Mouse (Mus musculus) induced T-regulatory cell, adult 2 months (primary cell): ENCODE measurements around the gene Gm37240.

ENCODE experiments used
- DNase-seq: peaks from one replicate; pipeline ENCODE4 v3.0.0-alpha.2; 2012; ENCODE audit warnings: low read depth

Gene Gm37240

GRCm38 (mm10) chr3:84826938-84827337, 1060.4 kb downstream of the Gm37240 start:
- peak; percentile 49 for DNase-seq

DNA sequence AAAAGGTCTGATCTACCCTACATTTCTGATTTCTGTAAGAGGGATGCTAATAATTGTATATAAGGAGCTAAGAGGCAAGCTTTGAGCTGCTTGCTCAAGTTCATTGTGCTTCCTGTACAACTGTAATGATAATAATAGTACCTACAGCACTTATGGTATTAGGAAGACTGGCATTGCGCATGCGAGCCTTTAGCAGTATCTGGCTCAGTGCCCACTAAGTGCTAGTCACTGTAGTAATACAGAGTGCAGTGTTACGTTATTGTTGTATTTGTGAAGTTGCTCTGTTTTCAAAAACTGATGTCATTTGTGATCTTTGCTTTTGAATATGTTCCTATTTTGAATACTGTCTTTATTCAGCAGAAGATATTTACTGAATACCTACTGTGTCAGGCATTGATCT, 1060.9 kb downstream of the Gm37240 start:
- DNase-seq: no peak

GRCm38 (mm10) chr3:84825990-84826389, 1061.3 kb downstream of the Gm37240 start:
- DNase-seq: peak; percentile 46

DNA sequence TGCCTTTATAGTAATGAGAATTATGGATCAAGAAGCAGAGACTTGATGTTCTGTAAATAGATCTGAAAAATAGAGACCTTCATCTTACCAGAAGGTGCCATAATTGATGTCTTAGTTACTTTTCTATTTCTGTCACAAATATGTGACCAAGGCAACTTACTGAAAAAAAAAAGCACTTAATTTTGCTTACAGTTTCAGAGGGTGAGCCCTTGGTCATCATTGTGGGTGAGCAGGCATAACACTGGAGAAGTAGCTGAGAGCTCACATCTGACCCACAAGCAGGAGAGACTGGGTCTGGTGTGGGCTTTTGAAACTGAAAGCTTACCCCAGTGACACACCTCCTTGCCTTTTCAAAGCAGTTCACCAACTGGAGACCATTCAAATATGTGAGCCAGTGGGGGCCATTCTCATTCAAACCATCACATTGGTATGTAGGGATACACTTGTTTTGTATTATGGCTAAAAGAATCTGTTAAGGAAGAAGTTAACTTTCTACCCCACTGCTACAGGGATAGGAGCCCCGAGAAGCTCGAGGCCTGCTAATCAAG, 1066.6 kb downstream of the Gm37240 start:
- DNase-seq: no peak

DNA sequence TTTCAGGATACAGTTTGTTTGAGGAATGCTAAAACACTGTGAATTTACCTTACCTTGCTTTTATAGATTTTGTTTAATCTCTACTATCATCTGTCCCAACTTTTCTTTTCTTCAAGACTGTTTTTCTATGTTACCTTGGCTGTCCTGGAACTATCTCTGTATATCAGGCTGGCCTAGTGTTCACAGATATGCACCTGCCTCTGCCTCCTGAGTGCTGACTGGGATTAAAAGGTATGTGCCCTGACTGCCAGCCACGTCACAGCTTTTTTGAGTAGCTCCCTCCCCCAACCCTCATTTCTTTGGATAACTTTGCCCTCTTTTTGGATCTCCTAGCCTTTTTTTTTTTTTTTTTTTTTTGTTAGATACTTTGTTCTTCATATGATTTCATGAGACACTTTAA, 1070.4 kb downstream of the Gm37240 start:
- no peak for DNase-seq

DNA sequence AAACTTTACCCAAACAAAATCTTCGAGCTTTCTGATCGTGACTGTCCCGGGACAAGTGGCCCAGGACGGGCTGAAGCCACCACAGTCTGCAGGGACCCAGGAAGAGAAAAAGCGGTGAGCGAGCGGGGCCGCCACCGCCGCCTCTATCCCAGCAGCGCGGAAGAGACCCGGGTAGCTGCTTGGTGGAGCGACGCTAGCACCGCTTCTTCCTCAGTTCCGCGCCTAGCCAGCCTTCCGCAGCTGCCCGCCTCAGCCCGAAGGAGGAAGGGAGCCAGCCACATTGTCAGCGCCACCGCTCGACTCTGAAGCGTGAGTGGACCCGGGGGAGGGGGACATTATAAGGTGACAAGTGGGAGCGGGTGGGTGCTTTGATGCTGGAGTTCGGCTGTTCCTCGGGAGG, 1071.9 kb downstream of the Gm37240 start:
- DNase-seq: peak; percentile 76

GRCm38 (mm10) chr3:84814762-84815381, 1072.4 kb downstream of the Gm37240 start, which contains the start of gene Fbxw7:
Fbxw7 (plus strand) TSS chr3:84815268.
- peak; percentile 56 for DNase-seq

DNA sequence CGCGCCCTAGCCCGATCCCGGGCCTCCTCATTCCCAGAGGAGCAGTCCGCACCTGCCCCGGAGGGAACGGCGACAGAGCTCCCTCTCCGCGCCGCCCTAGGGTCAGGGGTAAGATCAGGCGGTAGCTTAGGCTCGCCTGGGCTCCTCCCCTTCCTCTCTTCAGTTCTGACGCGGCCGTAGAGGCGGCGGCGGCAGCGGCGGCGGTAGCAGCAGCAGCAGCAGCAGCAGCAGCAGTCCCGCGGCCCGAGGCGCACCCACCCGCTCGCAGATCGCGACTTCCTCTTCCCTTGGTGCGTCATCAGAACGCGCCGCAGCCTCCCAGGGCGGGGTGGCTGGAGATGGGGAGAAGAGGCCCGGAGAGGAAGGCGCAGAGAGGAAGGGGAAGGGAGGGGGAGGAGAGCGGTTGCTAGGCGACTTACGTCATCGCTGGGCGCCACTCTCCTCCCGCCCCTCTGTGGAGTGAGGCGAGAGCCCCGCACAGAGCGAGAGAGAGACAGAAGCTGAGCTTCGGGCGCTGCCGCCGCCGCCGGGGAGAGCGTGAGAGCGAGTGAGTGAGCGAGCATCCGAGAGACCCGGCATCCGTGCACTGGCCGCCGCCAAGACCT, 1073.1 kb downstream of the Gm37240 start:
- peak; percentile 100 for DNase-seq

- DNase-seq: no peak
Measured at GRCm38 (mm10) chr3:84813436-84814156, 1073.7 kb downstream of the Gm37240 start.

- no peak for DNase-seq
Measured at GRCm38 (mm10) chr3:84810803-84811202, 1076.5 kb downstream of the Gm37240 start.

GRCm38 (mm10) chr3:84808906-84809305, 1078.4 kb downstream of the Gm37240 start:
- DNase-seq: peak; percentile 72

DNA sequence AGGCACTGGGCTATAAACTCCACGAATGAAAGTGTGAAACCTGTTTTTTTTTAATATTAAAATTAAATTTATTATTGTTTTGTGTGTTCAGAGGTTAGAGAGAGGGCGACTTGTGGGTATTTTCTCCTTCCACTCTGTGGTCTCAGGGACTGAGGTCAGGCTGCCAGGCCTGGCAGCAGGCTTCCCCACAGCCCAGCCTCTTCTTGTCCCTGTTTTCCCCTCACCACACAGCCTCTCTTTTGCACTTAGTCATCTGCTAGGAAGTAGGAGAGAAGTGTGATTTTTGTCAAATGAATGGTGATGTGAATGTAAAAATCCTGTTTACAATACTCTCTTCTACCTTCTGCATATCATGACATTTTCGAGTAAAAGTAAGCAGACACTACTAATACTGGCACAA, 1079.5 kb downstream of the Gm37240 start:
- DNase-seq: no peak

DNA sequence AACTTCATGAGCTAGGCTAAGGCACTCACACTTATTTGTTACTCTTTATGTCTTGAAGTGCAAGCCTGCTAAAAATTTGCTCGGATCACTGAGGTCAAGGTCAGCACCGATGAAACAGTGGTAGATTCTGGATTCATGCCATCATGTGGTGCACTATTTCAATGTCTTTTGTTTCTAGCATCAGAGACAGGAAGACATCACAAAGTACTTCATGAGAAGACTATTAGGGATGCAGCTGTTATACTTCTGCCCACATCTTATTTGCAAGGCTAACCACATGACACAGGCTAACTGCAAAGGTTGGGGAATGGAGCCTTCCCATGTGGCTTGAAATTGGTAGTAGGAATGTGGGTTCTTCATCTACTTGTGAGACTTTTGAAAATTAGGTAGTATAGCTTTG, 1081.1 kb downstream of the Gm37240 start:
- DNase-seq: no peak

DNA sequence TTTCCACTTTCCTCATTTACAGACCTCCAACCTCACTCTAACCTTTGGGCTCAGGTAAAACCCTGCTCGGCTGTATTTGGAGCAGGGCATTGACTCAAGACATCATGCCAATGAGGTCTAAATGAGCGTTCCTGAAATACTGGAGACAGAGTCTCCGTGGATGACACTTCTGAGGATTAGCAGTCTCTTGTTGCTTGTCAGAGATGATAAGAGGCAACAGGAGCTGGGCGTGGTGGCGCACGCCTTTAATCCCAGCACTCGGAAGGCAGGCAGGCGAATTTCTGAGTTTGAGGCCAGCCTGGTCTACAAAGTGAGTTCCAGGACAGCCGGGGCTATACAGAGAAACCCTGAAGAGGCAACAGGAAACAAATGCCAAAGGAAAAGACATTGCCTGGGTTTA, 1083.3 kb downstream of the Gm37240 start:
- DNase-seq: no peak

- no peak for DNase-seq
Measured at GRCm38 (mm10) chr3:84787914-84788313, 1099.4 kb downstream of the Gm37240 start.

GRCm38 (mm10) chr3:84776084-84776483, 1111.2 kb downstream of the Gm37240 start:
- no peak for DNase-seq

DNA sequence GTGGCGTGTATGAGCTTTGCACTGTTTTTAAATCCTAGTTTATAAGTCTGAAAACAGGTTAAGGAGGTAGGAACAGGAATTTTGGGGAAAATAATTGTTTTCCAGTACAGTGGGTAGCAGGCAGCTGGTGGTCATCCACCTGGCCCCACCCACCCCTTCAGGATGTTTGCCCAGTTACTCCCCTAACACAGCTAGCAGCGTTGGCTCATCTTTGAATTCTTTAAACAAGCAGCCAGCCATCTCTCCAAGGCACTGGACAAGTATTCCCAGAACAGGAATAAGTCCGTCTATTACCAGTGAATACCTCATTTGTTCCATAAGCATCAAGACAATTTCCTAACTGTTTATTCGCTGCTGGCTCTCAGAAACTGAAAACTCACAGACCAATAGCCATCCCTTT, 1111.7 kb downstream of the Gm37240 start:
- DNase-seq: no peak

- no peak for DNase-seq
Measured at GRCm38 (mm10) chr3:84775067-84775423, 1112.3 kb downstream of the Gm37240 start.

DNA sequence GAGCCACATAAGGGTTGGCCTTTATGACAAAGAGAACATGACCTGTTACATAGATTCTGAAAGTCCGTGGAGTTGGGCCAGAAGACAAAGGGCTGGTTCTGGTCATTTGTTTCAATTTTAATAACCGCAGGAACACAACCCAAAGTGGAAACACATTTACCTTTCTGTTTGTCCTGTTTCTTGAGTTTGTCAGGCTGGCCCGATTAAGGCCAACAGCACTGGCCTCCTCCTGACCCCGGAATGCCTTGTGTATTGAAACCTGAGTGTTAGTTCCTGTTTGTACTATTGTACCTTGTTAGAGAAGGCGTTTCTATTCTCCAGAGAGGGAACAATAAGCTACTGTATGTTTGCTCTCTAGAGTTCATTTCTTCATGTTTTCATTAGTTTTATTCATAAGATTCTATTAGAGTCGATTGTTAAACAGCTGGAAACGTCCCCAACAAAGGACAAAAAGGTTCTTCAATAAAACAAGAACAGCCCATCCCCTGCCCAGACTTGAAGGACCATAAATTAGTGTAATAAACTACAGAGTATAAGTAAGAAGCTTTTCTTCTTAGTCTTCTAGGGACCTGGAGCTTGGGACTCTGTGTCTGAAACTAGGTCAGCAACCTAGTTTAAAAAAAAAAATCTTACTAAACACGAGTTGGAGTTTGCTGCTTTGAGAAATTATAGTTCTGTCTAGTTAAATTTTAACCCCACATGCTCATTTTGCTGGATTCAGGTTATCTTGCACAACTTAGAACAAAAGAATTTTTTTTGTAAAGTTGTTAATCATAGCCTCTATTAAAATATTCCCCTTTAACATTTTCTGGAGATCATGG, 1112.9 kb downstream of the Gm37240 start:
- no peak for DNase-seq

DNA sequence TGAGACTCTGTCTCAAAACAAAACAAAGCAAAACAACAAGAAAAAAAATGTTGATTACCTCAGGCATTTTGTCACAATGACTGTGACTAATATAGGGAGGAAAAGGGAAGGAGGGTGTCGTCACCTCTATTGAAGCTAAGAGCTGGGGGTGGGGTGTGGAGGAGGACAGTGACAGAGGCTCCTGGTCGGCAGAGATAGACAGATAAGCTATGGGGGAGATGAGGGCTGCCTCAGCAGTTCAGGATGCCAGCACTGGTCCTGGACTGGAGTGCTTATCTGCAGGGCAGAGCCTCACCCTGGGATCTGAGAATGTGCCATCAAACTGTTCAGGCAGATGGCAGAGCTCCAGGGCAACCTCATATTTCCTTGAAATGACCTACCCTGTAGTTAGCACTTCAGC, 1115.3 kb downstream of the Gm37240 start:
- peak; percentile 79 for DNase-seq

- DNase-seq: peak; percentile 66
Measured at GRCm38 (mm10) chr3:84770518-84770917, 1116.8 kb downstream of the Gm37240 start.

GRCm38 (mm10) chr3:84769411-84769810, 1117.9 kb downstream of the Gm37240 start:
- no peak for DNase-seq
